Mouse (Mus musculus) ES-Bruce4 (cell line): ENCODE results near the gene Cemip. TPM values are rescaled to one million over a fixed set of nuclear protein-coding genes. Genes with fewer than 3 reads are reported as not detected.

Experiments
- H3K27ac ChIP-seq: 2 replicates; pipeline ENCODE4 v1.5.1; 2012; ENCODE audit warnings: low read length, inconsistent platforms; ENCODE audit not compliant: insufficient read depth
- H3K27me3 ChIP-seq: 2 replicates; pipeline ENCODE4 v1.6.1; 2012; ENCODE audit warnings: mild to moderate bottlenecking, low read length, inconsistent platforms; ENCODE audit not compliant: control insufficient read depth, poor library complexity, insufficient read depth, severe bottlenecking
- H3K36me3 ChIP-seq: 2 replicates; pipeline ENCODE4 v1.6.1; 2012; ENCODE audit warnings: inconsistent platforms, mild to moderate bottlenecking, low read length, moderate library complexity; ENCODE audit not compliant: control insufficient read depth, poor library complexity, insufficient read depth, severe bottlenecking
- H3K4me1 ChIP-seq: one replicate; pipeline ENCODE4 v1.8.1; 2011; ENCODE audit warnings: low read length; ENCODE audit not compliant: control insufficient read depth, insufficient read depth
- H3K4me3 ChIP-seq: 2 replicates; pipeline ENCODE4 v1.5.1; 2011; ENCODE audit warnings: low read depth, mild to moderate bottlenecking, low read length
- H3K9ac ChIP-seq: 2 replicates; pipeline ENCODE4 v1.6.1; 2012; ENCODE audit warnings: low read depth, mild to moderate bottlenecking, inconsistent platforms; ENCODE audit not compliant: poor library complexity, severe bottlenecking
- H3K9me3 ChIP-seq: replicated peaks from 2 replicates; pipeline ENCODE4 v1.6.1; 2012; ENCODE audit warnings: mild to moderate bottlenecking, low read length, inconsistent platforms; ENCODE audit not compliant: control insufficient read depth, poor library complexity, insufficient read depth, severe bottlenecking
- CTCF ChIP-seq: IDR thresholded peaks from one replicate; pipeline ENCODE4 v1.8.1; 2011; ENCODE audit warnings: low read depth, low read length
- EP300 ChIP-seq: IDR thresholded peaks from 2 replicates; pipeline ENCODE4 v1.6.1; 2011; ENCODE audit warnings: low read depth, low read length; ENCODE audit not compliant: insufficient read depth
- POLR2A ChIP-seq: IDR thresholded peaks from one replicate; pipeline ENCODE4 v1.8.1; 2011; ENCODE audit warnings: low read length; ENCODE audit not compliant: insufficient read depth
- polyA plus RNA-seq: library from polyadenylated mRNA; stranded (reverse); fragments of >200 nt; gene quantifications from 2 replicates; pipeline ENCODE4 v1.2.4, GENCODE M21; 2011; ENCODE audit warnings: low read depth; ENCODE audit not compliant: missing spikeins, insufficient read depth, insufficient read length

Gene Cemip
- polyA plus RNA-seq, 1 experiment, result 0.72 TPM

GRCm38 (mm10) chr7:84073856-84074255 is 12.4 kb downstream of the Cemip start:
- Histone ChIP-seq H3K27ac (no peak overlapping the region), H3K27me3 (no peaks in the 10 kb centered on the region), H3K9me3 (no peaks in the 10 kb centered on the region), H3K36me3 (no peaks in the 10 kb centered on the region), H3K4me1 (no peaks in the 10 kb centered on the region), H3K4me3 (no peak overlapping the region), H3K9ac (no peak overlapping the region)
- TF ChIP-seq EP300 (no peak), CTCF (no peak)

GRCm38 (mm10) chr7:84068931-84069330 is 17.4 kb downstream of the Cemip start:
- H3K4me3 ChIP-seq, result no peak overlapping the region
- no peaks in the 10 kb centered on the region for H3K27me3 ChIP-seq
- H3K4me1 ChIP-seq, result no peaks in the 10 kb centered on the region
- H3K9me3 ChIP-seq, result no peaks in the 10 kb centered on the region
- no peaks in the 10 kb centered on the region for H3K36me3 ChIP-seq
- TF ChIP-seq CTCF, result no peak
- TF ChIP-seq EP300, result no peak
- TF ChIP-seq POLR2A, result no peak
- H3K9ac ChIP-seq, result no peak overlapping the region
- H3K27ac ChIP-seq, result no peak overlapping the region

GRCm38 (mm10) chr7:84059799-84060198 is 26.5 kb downstream of the Cemip start:
- no peak overlapping the region for H3K27ac ChIP-seq
- H3K4me1 ChIP-seq, result no peaks in the 10 kb centered on the region
- H3K4me3 ChIP-seq, result no peak overlapping the region
- H3K9ac ChIP-seq, result no peak overlapping the region
- H3K9me3 ChIP-seq, result no peaks in the 10 kb centered on the region
- no peaks in the 10 kb centered on the region for H3K36me3 ChIP-seq
- no peaks in the 10 kb centered on the region for H3K27me3 ChIP-seq
- TF ChIP-seq CTCF (no peak), POLR2A (no peak), EP300 (no peak)

- H3K4me3 ChIP-seq, result no peak overlapping the region
- no peaks in the 10 kb centered on the region for H3K9me3 ChIP-seq
- no peaks in the 10 kb centered on the region for H3K4me1 ChIP-seq
- no peaks in the 10 kb centered on the region for H3K36me3 ChIP-seq
- no peaks in the 10 kb centered on the region for H3K27me3 ChIP-seq
- TF ChIP-seq CTCF, result no peak
- no peak for TF ChIP-seq EP300
- no peak for TF ChIP-seq POLR2A
- no peak overlapping the region for H3K9ac ChIP-seq
- H3K27ac ChIP-seq, result no peak overlapping the region
Measured at GRCm38 (mm10) chr7:84055961-84056629, 30.2 kb downstream of the Cemip start.

GRCm38 (mm10) chr7:84053856-84054255 is 32.4 kb downstream of the Cemip start:
- TF ChIP-seq EP300, result no peak
- no peak for TF ChIP-seq POLR2A
- TF ChIP-seq CTCF, result no peak
- no peaks in the 10 kb centered on the region for H3K36me3 ChIP-seq
- no peak overlapping the region for H3K4me3 ChIP-seq

GRCm38 (mm10) chr7:84051423-84051822 is 34.9 kb downstream of the Cemip start:
- no peaks in the 10 kb centered on the region for H3K27me3 ChIP-seq
- TF ChIP-seq EP300 (no peak), CTCF (no peak), POLR2A (no peak)
- no peak overlapping the region for H3K9ac ChIP-seq
- H3K27ac ChIP-seq, result no peak overlapping the region
- H3K9me3 ChIP-seq, result no peaks in the 10 kb centered on the region
- H3K4me3 ChIP-seq, result no peak overlapping the region
- H3K4me1 ChIP-seq, result no peaks in the 10 kb centered on the region
- H3K36me3 ChIP-seq, result no peaks in the 10 kb centered on the region

More at GRCm38 (mm10) chr7:84053856-84054255, 32.4 kb downstream of the Cemip start:
- Histone ChIP-seq H3K27ac (no peak overlapping the region), H3K9ac (no peak overlapping the region), H3K9me3 (no peaks in the 10 kb centered on the region), H3K27me3 (no peaks in the 10 kb centered on the region), H3K4me1 (no peaks in the 10 kb centered on the region)
